Mouse (Mus musculus) embryonic facial prominence, embryonic 15.5 days (tissue): Measurements from ENCODE around the gene Vtcn1. TPM values are rescaled to one million over a fixed set of nuclear protein-coding genes. Genes with fewer than 3 reads are reported as not detected.
"Not testable (repeated sequence)": the region's sequence is repeated elsewhere in the genome, so short reads cannot be mapped to it uniquely, and the experiment has no call there.

Experiments used
- ATAC-seq: fragments of 200-750 bp; cut with Nextera tagmentation; 2 replicates; pipeline ENCODE4 v1.8.0; 2017; ENCODE audit warnings: low read depth, moderate TSS enrichment; ENCODE audit not compliant: insufficient number of reproducible peaks, low FRiP score, low TSS enrichment
- H3K27ac ChIP-seq: fragments of 300-500 bp; sonication (generic); replicated peaks from 2 replicates; pipeline ENCODE4 v1.5.1; 2015; ENCODE audit warnings: mild to moderate bottlenecking, inconsistent platforms
- H3K27me3 ChIP-seq: fragments of 300-500 bp; sonication (generic); 2 replicates; pipeline ENCODE4 v1.6.1; 2015; ENCODE audit warnings: inconsistent platforms
- H3K36me3 ChIP-seq: fragments of 300-500 bp; sonication (generic); 2 replicates; pipeline ENCODE4 v1.6.1; 2015; ENCODE audit warnings: mild to moderate bottlenecking, inconsistent platforms
- H3K4me1 ChIP-seq: fragments of 300-500 bp; sonication (generic); 2 replicates; pipeline ENCODE4 v1.6.1; 2015; ENCODE audit warnings: inconsistent platforms
- H3K4me2 ChIP-seq: fragments of 300-500 bp; sonication (generic); replicated peaks from 2 replicates; pipeline ENCODE4 v1.6.1; 2015; ENCODE audit warnings: mild to moderate bottlenecking, inconsistent platforms
- H3K4me3 ChIP-seq: fragments of 300-500 bp; sonication (generic); replicated peaks from 2 replicates; pipeline ENCODE4 v1.5.1; 2015; ENCODE audit warnings: mild to moderate bottlenecking, inconsistent platforms
- H3K9ac ChIP-seq: fragments of 300-500 bp; sonication (generic); 2 replicates; pipeline ENCODE4 v1.6.1; 2015; ENCODE audit warnings: inconsistent platforms
- H3K9me3 ChIP-seq: fragments of 300-500 bp; sonication (generic); replicated peaks from 2 replicates; pipeline ENCODE4 v1.6.1; 2016; ENCODE audit warnings: inconsistent platforms
- WGBS: fragments of 180-500 bp; shearing (Covaris S2); methylation state at CpG from one replicate; pipeline ENCODE4 v1.1.7; 2015; 5-methylcytosine and 5-hydroxymethylcytosine counted together
- polyA plus RNA-seq: library from polyadenylated mRNA; unstranded; fragments of >200 nt; fragmentation: Nextera tagmentation; extraction: Ambion mirVana; gene quantifications from 2 replicates; pipeline ENCODE4 v1.2.1, GENCODE M21; 2015

Gene Vtcn1
- polyA plus RNA-seq, 1 experiment from 2014 or later, result 0.80 TPM

- H3K4me1 ChIP-seq, result no peaks in the 10 kb centered on the region
- no peak for ATAC-seq
- H3K9me3 ChIP-seq, result no peaks in the 10 kb centered on the region
- H3K36me3 ChIP-seq, result no peaks in the 10 kb centered on the region
- H3K9ac ChIP-seq, result no peak overlapping the region
- H3K4me3 ChIP-seq, result no peak overlapping the region
- no peak overlapping the region for H3K27ac ChIP-seq
- H3K27me3 ChIP-seq, result no peaks in the 10 kb centered on the region
- 76% methylated on average over 2 of the region's 2 CpGs for WGBS
- no peak overlapping the region for H3K4me2 ChIP-seq
Observed at GRCm38 (mm10) chr3:100810461-100810860, 14.8 kb upstream of the Vtcn1 start.

DNA sequence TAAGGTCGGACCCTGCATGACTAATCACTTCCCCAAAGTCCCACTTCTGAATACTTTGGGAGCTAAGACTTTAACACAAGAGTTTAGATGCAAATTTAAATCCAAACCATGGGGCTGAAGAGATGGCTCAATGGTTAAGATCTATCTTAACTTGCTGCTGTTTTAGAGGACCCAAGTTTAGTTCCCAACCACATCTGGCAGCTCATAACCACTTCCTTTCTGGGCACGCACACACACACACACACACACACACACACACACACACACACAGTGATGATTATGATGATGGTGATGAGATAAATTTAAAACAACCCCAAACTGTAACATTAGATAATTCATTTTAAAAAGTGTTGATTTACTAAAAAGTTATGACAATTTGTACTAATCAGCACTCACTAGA lies 13.4 kb upstream of the Vtcn1 start:
- no peaks in the 10 kb centered on the region for H3K4me1 ChIP-seq
- H3K27ac ChIP-seq, result no peak overlapping the region
- H3K4me3 ChIP-seq, result no peak overlapping the region
- no peak overlapping the region for H3K9ac ChIP-seq
- WGBS, result 91% methylated on average over 2 of the region's 2 CpGs
- ATAC-seq, result no peak
- H3K27me3 ChIP-seq, result no peaks in the 10 kb centered on the region
- H3K36me3 ChIP-seq, result no peaks in the 10 kb centered on the region
- H3K9me3 ChIP-seq, result no peaks in the 10 kb centered on the region
- H3K4me2 ChIP-seq, result no peak overlapping the region

DNA sequence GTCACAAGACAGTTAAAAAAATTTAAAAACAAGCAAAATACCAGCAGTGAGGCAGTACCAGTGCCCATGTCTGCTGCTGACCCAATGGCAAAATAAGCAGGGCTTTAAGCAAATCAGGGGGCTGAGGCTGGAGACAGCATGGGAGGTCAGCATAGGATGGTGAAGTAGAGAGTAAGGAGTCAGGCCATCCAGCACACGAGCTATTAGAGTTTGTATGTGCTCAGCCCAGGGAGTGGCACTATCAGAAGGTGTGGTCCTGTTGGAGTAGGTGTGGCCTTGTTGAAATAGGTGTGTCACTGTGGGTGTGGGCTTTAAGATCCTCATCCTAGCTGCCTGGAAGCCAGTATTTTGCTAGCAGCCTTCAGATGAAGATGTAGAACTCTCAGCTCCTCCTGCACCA lies 9.8 kb upstream of the Vtcn1 start:
- H3K4me1 ChIP-seq, H3K4me2 ChIP-seq, ATAC-seq, H3K9ac ChIP-seq, H3K27me3 ChIP-seq, H3K36me3 ChIP-seq, H3K4me3 ChIP-seq, H3K9me3 ChIP-seq, H3K27ac ChIP-seq: not testable (repeated sequence)
- 52% methylated on average over 1 of the region's 1 CpGs for WGBS

GRCm38 (mm10) chr3:100818709-100819108 lies 6.5 kb upstream of the Vtcn1 start:
- H3K27ac ChIP-seq, result no peak overlapping the region
- no peak overlapping the region for H3K9ac ChIP-seq
- H3K4me2 ChIP-seq, result no peak overlapping the region
- H3K9me3 ChIP-seq, result no peaks in the 10 kb centered on the region
- H3K27me3 ChIP-seq, result no peaks in the 10 kb centered on the region
- no peak for ATAC-seq
- no peak overlapping the region for H3K4me3 ChIP-seq
- 73% methylated on average over 4 of the region's 4 CpGs for WGBS
- no peaks in the 10 kb centered on the region for H3K36me3 ChIP-seq
- no peaks in the 10 kb centered on the region for H3K4me1 ChIP-seq

GRCm38 (mm10) chr3:100819571-100819970 lies 5.7 kb upstream of the Vtcn1 start:
- H3K36me3 ChIP-seq, result no peaks in the 10 kb centered on the region
- no peaks in the 10 kb centered on the region for H3K4me1 ChIP-seq
- no peak overlapping the region for H3K4me2 ChIP-seq
- no peak overlapping the region for H3K27ac ChIP-seq
- H3K4me3 ChIP-seq, result no peak overlapping the region
- H3K9ac ChIP-seq, result no peak overlapping the region
- 94% methylated on average over 5 of the region's 5 CpGs for WGBS
- H3K9me3 ChIP-seq, result no peaks in the 10 kb centered on the region
- H3K27me3 ChIP-seq, result no peaks in the 10 kb centered on the region
- ATAC-seq, result no peak

DNA sequence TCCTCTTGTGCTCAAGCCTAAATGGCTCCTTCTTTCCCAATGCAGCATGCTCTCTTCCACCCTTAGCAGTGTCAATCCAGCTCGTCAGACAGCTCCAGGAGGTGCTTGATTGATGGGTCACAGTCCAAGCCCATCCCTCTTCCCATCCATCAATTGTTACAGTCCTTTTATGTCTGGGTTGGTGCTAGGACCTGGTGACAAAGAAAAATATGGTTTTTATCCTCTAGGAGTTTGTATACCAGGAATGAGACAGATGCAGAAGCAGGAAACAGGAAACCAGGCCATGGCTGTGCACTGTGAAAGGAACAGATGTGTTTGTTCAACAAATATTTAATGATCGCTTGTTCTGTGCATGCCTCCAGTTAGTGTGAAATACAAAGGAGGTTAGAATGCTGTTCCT lies 4.4 kb upstream of the Vtcn1 start:
- no peak overlapping the region for H3K4me2 ChIP-seq
- H3K27me3 ChIP-seq, result no peaks in the 10 kb centered on the region
- H3K4me1 ChIP-seq, result no peaks in the 10 kb centered on the region
- H3K36me3 ChIP-seq, result no peaks in the 10 kb centered on the region
- H3K9ac ChIP-seq, result no peak overlapping the region
- H3K27ac ChIP-seq, result peak overlapping the region; percentile 48; the same call in 1 of the 2 replicates
- ATAC-seq, result no peak
- no peak overlapping the region for H3K4me3 ChIP-seq
- no peaks in the 10 kb centered on the region for H3K9me3 ChIP-seq
- 34% methylated on average over 2 of the region's 2 CpGs for WGBS

DNA sequence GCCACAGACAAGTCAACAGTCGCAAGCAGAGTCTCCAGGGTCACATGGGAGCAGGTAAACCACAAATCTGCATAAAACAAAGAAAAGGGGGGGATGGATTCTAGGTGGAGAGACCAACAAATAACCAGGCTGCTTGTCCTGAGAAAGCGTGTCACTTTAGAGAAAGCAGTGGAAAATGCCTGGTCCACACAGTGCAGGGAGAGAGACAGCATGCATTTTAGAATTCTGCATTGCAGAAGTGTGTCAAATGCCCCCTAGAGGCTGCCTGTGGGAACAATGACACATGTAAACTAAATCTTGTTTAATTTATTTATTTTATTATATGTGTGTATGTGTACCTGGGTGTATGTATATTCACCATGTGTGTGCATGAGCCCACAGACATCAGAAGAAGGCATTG lies 4.0 kb upstream of the Vtcn1 start:
- 36% methylated on average over 2 of the region's 2 CpGs for WGBS
- H3K36me3 ChIP-seq, result no peaks in the 10 kb centered on the region
- ATAC-seq, result no peak
- no peak overlapping the region for H3K9ac ChIP-seq
- H3K27me3 ChIP-seq, result no peaks in the 10 kb centered on the region
- no peak overlapping the region for H3K4me3 ChIP-seq
- H3K4me1 ChIP-seq, result no peaks in the 10 kb centered on the region
- H3K27ac ChIP-seq, result peak overlapping the region; percentile 48; the same call in 1 of the 2 replicates
- H3K4me2 ChIP-seq, result no peak overlapping the region
- no peaks in the 10 kb centered on the region for H3K9me3 ChIP-seq

DNA sequence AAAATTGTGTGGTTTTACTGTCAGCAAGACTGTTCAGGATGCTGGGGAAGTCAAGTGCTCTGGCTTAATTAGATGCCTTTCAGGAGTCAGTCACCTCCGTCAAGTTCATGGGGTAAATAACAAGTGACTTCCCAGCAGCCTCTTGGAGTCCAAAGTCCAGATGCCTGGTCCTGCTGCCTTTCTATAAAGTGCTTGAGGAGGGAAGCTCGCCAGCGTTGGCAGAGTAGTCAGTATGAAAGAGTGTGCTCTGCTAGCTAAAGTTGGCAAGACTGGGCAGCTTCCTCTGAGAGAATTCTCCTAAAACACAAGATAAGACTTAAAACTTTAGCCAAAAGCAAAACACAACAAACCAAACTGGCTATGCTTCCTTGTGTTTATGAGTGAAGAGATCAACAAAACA lies 18.5 kb downstream of the Vtcn1 start:
- no peaks in the 10 kb centered on the region for H3K27me3 ChIP-seq
- 70% methylated on average over 3 of the region's 3 CpGs for WGBS
- H3K9me3 ChIP-seq, result no peaks in the 10 kb centered on the region
- H3K4me2 ChIP-seq, result no peak overlapping the region
- H3K36me3 ChIP-seq, result no peaks in the 10 kb centered on the region
- no peaks in the 10 kb centered on the region for H3K4me1 ChIP-seq
- no peak overlapping the region for H3K4me3 ChIP-seq
- H3K9ac ChIP-seq, result no peak overlapping the region
- no peak for ATAC-seq
- no peak overlapping the region for H3K27ac ChIP-seq

GRCm38 (mm10) chr3:100844366-100844765 lies 19.1 kb downstream of the Vtcn1 start:
- no peak overlapping the region for H3K9ac ChIP-seq
- no peak overlapping the region for H3K4me3 ChIP-seq
- H3K9me3 ChIP-seq, result no peaks in the 10 kb centered on the region
- H3K27me3 ChIP-seq, result no peaks in the 10 kb centered on the region
- 52% methylated on average over 5 of the region's 5 CpGs for WGBS
- H3K36me3 ChIP-seq, result no peaks in the 10 kb centered on the region
- H3K4me1 ChIP-seq, result no peaks in the 10 kb centered on the region
- no peak for ATAC-seq
- no peak overlapping the region for H3K27ac ChIP-seq
- H3K4me2 ChIP-seq, result no peak overlapping the region

- Histone ChIP-seq H3K36me3 (no peaks in the 10 kb centered on the region), H3K4me3 (no peak overlapping the region), H3K4me1 (no peaks in the 10 kb centered on the region), H3K4me2 (no peak overlapping the region), H3K9me3 (no peaks in the 10 kb centered on the region), H3K27me3 (no peaks in the 10 kb centered on the region), H3K27ac (no peak overlapping the region), H3K9ac (no peak overlapping the region)
- no peak for ATAC-seq
- WGBS, result 84% methylated on average over 7 of the region's 7 CpGs
Observed at GRCm38 (mm10) chr3:100848348-100848747, 23.1 kb downstream of the Vtcn1 start.

DNA sequence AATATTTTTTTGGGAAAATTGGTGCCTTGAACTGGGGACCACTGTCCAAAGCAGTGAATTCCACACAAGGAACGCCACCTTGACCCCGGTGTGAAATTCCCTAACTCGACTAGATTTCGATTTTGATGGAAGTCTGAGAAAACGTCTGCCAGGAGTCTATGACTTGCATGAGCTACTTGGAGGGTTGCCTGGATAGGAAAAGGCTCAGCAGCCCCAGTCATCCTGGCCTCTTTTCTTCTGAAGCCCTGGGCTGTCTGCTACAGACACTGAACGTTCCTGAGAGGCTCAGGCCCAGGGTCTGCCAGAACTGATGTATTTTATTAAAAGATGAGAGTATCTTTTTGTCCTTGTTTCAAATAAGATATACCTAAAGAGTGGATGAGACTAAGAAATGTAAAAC lies 25.2 kb downstream of the Vtcn1 start:
- Histone ChIP-seq H3K4me1 (no peaks in the 10 kb centered on the region), H3K4me2 (no peak overlapping the region), H3K4me3 (no peak overlapping the region), H3K36me3 (no peaks in the 10 kb centered on the region), H3K27me3 (no peaks in the 10 kb centered on the region), H3K9me3 (no peaks in the 10 kb centered on the region), H3K9ac (no peak overlapping the region), H3K27ac (no peak overlapping the region)
- 68% methylated on average over 6 of the region's 6 CpGs for WGBS
- no peak for ATAC-seq

GRCm38 (mm10) chr3:100856050-100856815 lies 31.0 kb downstream of the Vtcn1 start:
- no peak overlapping the region for H3K4me2 ChIP-seq
- no peak for ATAC-seq
- peaks cover 19% of the 10 kb centered on the region; the same call in 1 of the 2 replicates for H3K4me1 ChIP-seq
- no peaks in the 10 kb centered on the region for H3K9me3 ChIP-seq
- H3K27me3 ChIP-seq, result no peaks in the 10 kb centered on the region
- WGBS, result 45% methylated on average over 9 of the region's 9 CpGs
- H3K9ac ChIP-seq, result no peak overlapping the region
- peak overlapping the region; percentile 56; the same call in 1 of the 2 replicates for H3K27ac ChIP-seq
- no peak overlapping the region for H3K4me3 ChIP-seq
- H3K36me3 ChIP-seq, result no peaks in the 10 kb centered on the region
